Mouse (Mus musculus) embryo, embryonic 11.5 days (tissue): Measurements from ENCODE around the gene Krt78.

Experiments used
- DNase-seq: peaks from one replicate; pipeline ENCODE4 v3.0.0-alpha.2; 2012; ENCODE audit warnings: low read depth, low spot score

Gene Krt78

DNA sequence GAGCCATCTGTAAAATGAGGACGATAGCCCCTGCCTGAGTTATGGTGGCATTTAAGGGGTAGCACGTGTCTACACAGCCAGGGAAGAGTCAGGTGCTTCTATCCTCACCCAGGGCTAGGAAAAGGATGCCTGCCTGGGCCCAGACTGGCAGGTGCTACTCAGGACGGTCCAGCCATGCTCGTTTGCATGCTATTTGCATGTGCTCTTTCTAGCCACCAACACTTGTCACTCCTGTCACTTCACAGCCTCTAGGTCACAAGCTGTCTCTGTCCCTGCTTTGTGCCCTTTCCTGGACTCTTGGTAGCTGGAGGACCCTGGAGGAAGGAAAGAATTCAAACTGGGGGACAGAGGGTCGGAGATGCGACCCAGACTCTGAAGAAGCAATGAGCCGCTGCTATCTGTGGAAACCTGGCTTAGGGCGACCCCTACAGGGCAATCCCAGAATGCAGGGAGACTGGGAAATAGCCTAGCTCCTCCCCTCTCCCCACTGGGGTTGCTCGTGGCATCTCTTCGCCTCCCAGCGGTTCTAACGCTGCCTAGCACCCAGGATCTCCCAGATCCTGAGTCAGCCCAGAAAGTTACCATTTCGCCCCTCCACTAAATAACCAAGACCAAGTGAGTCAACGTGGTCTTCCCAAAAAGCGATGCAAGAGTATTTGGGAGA is 19.5 kb upstream of the Krt78 start:
- peak; percentile 91 for DNase-seq

DNA sequence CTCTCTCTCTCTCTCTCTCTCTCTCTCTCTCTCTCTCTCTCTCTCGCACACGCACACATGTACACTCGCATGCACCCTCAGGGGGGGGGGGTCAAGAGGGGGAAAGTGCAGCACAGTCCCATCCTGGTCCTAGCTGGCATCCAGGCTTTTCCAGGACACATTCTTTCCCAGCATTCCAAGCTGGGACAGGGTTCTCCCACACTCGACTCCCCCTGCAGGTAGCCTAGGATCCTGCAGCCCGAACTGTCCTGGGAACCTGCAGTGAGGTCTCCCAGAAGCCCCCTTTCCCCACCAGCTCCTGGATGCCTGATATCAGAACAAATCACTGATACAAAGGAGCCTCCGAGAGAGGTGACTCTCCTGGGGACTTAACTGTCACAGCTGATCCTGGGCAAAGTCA is 16.4 kb upstream of the Krt78 start:
- DNase-seq, result no peak

DNA sequence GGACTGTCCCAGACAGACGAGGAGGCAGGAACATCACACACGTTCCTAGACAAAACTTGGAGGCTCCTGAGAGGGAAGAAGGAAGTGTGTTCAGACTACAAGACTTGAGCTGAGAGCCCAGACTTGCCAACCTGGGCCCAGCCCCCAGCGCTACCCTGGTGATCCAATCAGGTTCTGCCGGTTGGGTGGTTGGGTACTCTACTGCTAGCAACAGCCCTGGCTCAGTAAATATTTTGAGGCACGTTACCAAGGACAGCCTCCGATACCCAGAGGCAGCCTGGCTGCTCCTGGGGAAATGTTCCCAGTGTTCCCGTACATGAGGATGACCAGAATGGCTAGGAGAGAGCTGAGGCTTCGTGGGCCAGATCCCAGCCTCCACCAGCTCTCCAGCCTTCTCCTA is 12.7 kb upstream of the Krt78 start:
- DNase-seq, result no peak

DNA sequence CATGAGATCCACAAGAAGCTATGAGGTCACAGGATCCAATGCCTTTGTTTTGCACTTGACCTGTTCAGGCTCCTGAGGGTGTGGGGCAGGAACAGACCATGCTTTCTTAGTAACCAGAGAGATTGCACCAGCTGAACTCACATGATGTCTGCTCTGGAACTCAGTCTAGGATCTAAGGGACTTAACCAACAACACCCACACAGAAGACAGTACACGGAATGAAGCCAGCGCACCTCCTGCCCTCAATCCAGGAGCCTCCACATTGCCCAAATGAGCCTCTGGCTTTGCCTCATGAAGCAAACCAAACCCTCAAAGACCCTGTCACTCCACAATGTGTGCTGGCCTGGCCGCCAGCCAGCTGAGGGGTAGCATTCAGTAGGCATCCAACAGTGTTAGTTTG is 4.8 kb upstream of the Krt78 start:
- DNase-seq, result no peak

DNA sequence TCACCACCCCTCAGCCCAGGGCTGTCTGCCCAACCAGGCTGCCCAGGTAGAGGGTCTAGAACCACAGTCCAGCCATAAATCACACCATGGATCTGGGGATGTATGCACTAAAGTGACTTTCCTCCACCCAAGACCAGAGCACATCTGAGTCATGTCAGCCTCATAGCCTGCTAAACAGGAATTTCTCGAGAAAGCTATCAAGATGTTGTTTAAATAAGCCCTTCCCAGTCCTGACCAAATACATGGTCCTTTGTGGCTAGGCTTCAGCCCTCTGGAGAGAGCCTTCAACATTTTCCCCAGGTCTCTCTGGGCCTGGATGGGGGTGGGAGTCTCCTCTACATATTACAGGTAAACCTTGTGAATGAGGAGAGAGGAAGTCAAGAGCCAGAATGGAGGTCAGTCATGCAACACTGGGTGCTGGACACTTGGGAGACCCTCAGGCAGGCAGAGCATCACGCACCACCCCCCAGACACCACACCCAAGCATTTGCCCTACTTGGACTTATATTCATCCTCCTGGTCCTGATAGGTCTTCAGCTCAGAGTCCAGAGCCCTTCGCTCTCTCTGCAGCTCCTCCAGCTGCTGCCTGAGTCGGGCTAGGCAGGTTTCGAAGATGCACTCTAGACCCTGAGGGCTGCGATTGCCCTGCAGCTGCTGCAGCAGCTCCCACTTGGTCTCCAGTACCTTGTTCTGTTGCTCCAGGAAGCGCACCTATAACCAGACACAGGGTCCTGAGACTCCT is 1.2 kb downstream of the Krt78 start:
- DNase-seq, result no peak

DNA sequence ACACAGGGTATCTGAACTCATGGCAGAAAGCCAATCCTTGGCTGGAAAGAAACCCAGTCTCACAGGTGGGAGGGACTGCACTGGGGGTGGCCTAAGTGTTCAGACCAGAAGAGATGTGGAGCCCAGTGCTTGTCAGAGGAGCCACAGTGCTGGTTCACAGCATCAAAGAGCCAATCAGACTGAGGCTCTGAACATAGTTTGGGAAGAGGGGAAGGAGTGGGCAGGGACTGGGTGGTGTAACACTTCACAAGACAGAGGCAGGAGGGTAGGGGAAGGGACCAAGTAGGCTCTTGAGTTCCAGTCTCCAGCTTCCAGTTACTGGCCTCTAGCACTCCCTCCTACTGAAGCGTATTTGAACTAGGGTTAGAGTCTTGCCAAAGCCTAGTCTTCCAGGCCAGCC is 8.7 kb downstream of the Krt78 start:
- no peak for DNase-seq

DNA sequence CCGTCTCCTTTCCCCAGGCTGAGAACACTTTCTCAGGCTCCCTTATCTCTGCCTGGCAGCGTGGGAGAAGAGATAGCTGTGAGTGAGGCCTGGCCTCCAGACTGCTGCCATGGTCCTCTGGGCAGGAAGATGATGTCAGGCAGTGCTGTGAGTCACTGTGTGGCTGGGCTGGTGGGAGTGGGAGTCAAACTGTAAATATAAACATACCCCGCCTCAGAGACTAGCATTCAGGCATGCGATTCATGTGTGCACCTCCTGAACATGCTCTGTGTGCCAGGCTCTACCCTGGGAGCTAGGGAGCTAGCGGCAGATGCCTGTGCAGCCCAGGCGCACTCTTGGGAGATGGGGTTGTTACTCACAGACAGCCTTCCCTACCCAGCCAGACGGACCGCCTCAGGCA is 12.1 kb downstream of the Krt78 start:
- no peak for DNase-seq

DNA sequence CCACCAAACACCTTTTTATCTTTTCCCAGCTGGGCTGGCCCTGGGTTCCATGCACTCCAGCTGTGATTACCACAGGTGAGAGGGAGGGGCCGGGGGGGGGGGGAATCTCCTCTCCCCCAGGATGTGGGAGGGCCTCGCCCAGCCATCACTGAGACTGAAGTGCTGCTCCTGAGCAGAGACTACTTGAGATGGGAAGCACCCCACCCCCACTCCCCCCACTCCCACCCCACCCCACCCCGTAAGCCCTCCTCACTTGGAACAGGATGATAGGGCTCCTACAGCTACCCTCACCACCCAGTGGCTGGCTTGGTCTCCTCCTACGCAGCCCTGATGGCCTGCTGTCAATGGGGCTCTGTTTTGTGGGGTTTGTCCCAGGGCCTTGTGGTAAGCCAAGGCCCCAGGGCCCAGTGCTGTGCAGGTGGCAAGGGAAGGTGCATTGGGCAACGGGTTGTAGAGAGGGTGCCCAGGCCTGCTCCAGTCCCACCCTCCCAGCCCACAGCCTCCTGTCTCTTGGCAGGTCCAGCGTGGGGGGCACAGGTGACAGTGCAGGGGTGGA is 13.7 kb downstream of the Krt78 start, which contains the start of gene Krt79:
Krt79 (minus strand) TSS at position 51 of the 556 bp plus-strand sequence.
- no peak for DNase-seq

DNA sequence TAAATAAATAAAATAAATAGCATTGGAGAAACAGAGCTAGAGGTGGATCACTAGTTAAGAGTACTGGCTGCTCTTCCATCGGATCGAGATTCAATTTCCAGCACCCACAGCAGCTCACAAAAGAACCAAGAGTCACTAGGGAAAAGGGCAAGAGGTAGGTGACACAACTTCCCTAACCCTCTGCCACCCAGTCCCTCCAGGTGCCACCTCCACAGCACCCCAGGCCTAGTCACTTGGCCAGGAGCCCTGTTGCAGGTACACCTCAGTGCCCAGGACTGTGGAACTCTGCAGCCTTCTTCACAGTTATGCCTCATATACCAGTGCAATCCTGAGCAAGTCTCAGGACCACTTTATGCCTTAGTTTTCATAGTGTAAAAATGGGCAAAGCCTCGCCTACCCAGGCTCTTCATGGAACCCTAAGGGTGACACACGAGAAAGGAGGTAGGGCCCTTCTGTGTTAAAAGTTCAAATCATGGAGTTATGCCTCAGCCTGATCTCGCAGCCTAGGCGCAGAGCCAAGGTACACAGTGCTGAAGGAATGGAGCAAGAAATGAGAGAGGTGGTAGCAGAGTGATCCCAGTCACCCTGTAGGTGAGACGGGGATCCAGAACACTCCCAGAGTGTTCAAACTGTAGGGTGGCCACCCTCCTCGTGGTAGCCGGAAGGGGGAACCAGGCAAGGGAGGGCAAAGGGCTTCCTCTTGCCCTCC is 15.3 kb downstream of the Krt78 start:
- no peak for DNase-seq

DNA sequence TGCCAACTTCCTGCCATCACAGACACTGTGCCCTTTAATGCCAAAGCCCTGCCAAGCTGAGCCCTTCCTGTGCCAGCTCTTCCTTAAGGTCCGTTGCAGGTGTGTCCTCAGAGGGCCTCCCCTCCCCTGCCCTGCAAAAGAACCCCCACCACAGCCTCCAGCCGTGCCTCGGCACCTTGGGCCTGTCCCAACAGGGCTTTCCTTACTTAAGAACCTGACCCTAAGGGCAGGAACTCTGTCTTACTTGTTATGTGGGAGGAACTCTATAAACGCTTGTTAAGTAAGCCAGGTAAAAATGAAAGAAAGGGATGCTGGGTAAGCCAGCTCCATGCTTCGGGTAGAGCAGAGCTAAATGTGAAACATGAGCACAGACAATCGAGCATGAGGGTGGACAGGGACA is 21.1 kb downstream of the Krt78 start:
- DNase-seq, result no peak

DNA sequence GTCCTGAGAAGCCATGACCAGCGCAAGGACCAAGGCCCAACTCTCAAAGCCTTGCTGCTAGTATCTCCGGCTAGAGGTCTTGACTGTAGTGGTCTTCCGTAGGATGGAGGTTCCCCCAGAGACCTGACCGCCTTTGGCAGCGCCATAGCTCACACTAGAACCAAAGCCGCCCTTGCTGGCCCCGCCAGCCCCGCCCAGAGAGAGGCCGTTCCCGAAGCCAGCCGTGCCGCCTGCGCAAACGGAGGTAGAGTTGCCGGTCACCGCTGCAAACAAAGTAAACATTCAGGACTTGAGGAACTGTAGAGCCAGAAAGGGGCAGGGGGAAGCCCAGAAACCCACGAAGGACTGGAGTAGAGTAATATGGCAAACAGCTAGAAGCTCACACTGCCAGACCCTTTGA is 24.4 kb downstream of the Krt78 start:
- DNase-seq, result no peak

DNA sequence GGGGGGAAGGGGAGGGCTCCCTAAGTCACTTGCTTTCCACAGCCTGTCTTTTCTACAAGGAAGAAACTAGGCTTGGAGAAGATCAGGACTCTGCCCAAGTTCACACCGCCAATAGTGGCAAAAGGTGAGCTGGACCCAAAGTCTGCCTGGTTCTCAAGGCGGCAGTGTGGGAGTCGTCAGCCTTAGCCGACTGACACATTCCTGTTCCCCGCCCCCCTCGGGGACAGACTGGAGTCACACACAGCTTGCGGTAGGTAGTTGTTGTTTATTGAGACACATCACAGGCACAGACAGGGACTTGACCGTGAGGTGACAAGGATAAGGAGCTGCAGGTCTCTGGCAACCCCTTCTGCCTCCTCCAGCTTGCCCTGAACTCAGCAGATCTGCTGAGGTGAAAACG is 25.0 kb downstream of the Krt78 start:
- DNase-seq, result no peak

DNA sequence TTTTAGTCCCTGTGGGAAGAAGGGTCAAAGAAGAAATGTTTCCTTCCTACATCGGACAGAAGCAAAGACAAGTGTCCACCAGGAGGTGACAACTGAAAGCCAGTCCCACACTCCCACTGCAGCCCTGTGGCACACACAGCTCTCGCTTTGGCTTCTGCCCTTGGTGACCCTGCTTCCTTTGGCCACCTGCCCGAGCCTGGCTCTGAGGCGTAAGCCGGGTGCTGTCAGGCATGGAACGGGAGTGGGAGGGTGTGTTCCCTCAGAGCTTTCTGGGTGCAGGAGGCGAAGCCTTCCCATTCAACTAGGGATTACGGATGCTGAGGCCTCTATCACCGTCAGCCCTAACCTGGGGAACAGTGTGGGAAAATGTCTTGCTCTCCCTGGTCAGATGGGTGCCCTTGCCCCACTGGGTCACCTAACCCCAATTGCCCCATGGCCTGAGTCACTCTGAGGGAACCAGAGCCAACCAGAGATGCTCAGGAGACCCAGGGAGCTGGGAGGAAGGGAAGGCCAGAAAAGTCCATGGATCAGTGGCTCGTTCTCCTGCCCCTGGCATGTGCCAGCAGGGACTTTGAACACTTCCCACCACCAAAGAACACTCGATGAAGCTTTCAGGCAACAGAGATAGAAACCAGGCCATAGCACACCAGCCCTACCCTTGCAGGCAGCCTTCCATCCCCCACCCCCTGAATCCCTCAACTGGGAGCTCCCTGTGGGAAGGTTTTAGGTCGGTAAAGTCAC is 26.6 kb downstream of the Krt78 start:
- no peak for DNase-seq

DNA sequence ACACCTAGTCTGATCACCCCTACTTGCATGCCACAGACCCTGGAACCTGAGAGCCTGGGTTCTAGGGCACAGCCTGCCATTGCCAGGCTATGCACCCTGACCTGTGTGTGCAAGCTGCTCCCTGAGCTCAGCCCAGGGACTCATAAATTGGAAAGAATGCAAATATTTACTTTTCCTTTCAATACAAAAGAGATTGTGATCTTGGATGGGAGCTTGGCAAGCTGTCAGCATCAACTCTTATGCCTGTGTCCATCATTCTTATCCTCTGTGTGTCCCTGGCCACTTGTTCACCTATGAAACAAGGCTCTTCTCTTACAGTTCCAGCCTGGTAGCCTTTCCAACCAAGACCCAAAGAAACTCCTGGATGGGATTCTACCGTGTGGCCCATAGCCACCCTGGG is 29.0 kb downstream of the Krt78 start:
- DNase-seq, result no peak

DNA sequence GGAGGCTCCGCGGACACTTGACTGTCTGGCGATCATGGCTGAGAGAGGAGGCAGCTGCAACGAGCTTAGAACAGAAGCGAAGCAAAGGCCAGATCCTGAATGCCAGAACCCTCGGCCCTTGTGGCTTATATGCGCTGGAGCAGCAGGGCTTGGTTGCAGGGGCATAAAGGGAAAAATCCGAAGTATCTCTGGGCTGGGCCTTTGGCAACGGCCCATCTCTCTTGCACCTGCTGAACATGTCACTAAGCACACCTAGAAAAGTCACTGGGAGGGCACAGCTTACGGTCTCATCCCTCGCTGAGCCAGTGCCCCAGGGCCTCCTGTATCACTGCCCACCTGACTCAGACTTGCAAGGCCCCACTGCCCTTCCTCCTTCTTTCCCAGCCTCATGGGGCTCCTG is 29.5 kb downstream of the Krt78 start, which contains the start of gene Krt4:
Krt4 (minus strand) TSS at position 101 of the 400 bp plus-strand sequence.
- DNase-seq, result no peak

DNA sequence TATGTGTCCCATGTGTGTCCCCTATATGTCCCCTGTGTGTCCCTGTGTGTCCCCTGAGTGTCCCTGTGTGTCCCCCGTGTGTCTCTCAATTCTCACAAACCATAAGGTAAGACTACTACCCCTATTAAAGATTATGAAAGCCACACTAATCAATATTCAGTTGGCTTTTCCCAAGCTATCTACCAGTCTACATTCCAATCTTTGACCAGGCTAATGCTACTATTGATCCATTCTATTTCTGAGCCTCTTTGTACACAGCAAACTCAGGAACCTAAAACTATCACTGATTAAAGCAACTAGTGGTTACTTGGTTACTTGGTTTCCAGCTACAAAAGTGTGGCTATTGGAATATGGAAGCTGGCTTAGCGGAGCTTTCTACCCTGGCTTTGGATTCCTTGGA is 31.8 kb downstream of the Krt78 start:
- DNase-seq, result no peak

DNA sequence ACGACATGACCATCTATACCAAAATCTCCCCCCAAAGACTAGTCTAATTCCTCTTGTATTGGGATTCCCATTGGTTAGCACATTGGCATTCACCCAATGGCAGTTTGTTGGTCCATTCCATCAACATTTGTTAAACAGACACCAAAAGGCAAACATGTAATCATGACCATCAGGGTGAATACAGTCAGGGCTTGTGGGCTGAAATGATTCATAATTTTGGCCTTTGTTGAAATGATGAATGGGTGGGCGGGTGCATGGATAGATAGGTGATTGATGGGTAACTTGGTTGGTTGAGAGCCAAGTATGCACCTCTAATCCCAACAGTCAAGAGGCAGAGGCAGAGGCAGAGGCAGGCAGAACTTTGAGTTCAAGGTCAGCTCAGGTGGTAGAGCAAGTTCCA is 38.0 kb downstream of the Krt78 start:
- DNase-seq, result no peak

DNA sequence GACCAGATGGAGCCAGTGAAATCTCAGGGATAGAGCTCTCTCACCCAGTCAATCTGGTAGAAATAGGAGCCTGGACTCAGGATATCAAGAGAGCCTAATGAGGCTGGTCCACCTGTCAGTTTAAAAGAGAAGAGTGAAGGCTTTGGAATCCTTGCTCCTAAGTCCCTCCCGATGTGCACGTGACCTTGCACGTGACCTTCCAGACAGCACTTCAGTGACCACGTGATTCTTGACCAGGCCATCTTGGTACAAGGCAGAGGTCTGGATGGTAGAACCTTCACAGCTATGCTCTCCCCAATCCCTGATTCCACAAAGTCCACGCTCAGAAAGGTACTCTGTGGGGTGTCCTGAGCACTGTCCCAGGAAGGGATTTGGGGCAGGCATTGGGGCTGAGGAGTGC is 49.2 kb downstream of the Krt78 start:
- DNase-seq, result no peak

DNA sequence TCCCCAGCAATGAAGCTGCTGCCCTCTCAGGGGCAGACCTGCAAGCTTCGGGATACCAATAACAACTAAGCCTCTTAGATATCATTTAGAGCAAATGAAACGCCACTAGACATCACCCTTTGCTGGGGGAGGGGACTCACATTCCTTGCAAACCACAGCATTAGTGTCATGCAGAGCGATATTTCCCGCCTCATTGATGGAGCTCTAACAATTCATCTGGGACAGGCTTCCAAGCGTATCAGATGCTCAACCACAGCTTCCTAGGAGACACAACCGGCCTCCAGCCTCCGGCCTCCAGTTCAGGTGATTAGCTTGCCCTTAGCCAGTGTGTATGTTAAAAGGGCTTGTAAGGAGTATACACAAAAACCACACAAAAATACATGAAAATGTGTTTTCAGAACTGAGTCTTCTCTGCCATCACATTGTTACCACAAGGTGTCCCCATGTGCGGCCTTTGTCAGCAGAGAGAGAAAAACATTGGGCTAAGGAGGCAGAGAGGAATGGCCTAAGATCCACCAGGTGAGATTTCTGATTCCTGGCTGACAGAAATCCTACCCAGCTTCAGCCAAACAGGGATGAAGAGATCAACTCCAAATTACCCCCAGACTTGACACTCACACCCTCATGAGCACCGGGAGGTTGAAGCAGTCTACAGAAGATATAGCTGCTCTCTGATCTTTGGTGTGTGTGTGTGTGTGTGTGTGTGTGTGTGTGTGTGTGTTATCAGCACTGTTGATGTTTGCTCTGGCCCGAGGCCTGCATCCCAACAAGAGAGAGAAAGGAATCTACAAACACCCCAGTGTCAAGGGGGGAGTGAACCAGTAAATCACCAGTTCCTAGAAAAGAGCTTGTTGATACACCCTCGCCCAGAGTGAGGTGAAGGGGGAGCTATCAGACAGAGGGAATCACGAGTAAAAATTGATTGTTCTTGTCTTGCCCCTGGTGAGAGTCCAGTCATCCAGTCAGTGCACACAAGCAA is 51.6 kb downstream of the Krt78 start:
- DNase-seq, result no peak
